Mouse (Mus musculus): ENCODE measurements around the gene Espl1. TPM values are rescaled to one million over a fixed set of nuclear protein-coding genes. Genes with fewer than 3 reads are reported as not detected.

Espl1 gene
- total RNA-seq, 2 experiments from 2014 or later: 20.8 to 30.4 TPM

- no peak for ATAC-seq (replicated peaks; ENCODE audit: poor library complexity, severe bottlenecking)
Observed at GRCm38 (mm10) chr15:102271441-102271840, 24.6 kb upstream of the Espl1 start.

- ATAC-seq (replicated peaks; ENCODE audit: poor library complexity, severe bottlenecking): peak; percentile 54
Observed at GRCm38 (mm10) chr15:102273982-102274716, 21.9 kb upstream of the Espl1 start.

GRCm38 (mm10) chr15:102278726-102279091, 17.4 kb upstream of the Espl1 start:
- ATAC-seq (replicated peaks; ENCODE audit: poor library complexity, severe bottlenecking): no peak

GRCm38 (mm10) chr15:102279092-102279782, 16.8 kb upstream of the Espl1 start, which contains the start of gene Mfsd5:
Mfsd5 (plus strand) TSS chr15:102279454.
- ATAC-seq (replicated peaks; ENCODE audit: poor library complexity, severe bottlenecking): peak; percentile 87

GRCm38 (mm10) chr15:102279783-102280520, 16.1 kb upstream of the Espl1 start:
- ATAC-seq (replicated peaks; ENCODE audit: poor library complexity, severe bottlenecking): peak; percentile 8; the same call in 1 of the 2 replicates

- no peak for ATAC-seq (replicated peaks; ENCODE audit: poor library complexity, severe bottlenecking)
Observed at GRCm38 (mm10) chr15:102280623-102281022, 15.4 kb upstream of the Espl1 start.

GRCm38 (mm10) chr15:102282463-102283292, 13.4 kb upstream of the Espl1 start:
- ATAC-seq (replicated peaks; ENCODE audit: poor library complexity, severe bottlenecking): 0 out of 2 replicates have a peak, but pooled peaks have one; percentile 10

- ATAC-seq (replicated peaks; ENCODE audit: poor library complexity, severe bottlenecking): no peak
Observed at GRCm38 (mm10) chr15:102283648-102284047, 12.4 kb upstream of the Espl1 start.

- peak; percentile 65 for ATAC-seq (replicated peaks; ENCODE audit: poor library complexity, severe bottlenecking)
Observed at GRCm38 (mm10) chr15:102287395-102287794, 8.7 kb upstream of the Espl1 start.

GRCm38 (mm10) chr15:102296368-102297006, 421 bp downstream of the Espl1 start:
- no peak for ATAC-seq (replicated peaks; ENCODE audit: poor library complexity, severe bottlenecking)

- no peak for ATAC-seq (replicated peaks; ENCODE audit: poor library complexity, severe bottlenecking)
Observed at GRCm38 (mm10) chr15:102302542-102302941, 6.5 kb downstream of the Espl1 start.

- no peak for ATAC-seq (replicated peaks; ENCODE audit: poor library complexity, severe bottlenecking)
Observed at GRCm38 (mm10) chr15:102308717-102309116, 12.7 kb downstream of the Espl1 start.

- no peak for ATAC-seq (replicated peaks; ENCODE audit: poor library complexity, severe bottlenecking)
Observed at GRCm38 (mm10) chr15:102310074-102310845, 14.2 kb downstream of the Espl1 start.

- ATAC-seq (replicated peaks; ENCODE audit: poor library complexity, severe bottlenecking): peak; percentile 88
Observed at GRCm38 (mm10) chr15:102311489-102311888, 15.4 kb downstream of the Espl1 start.

GRCm38 (mm10) chr15:102315292-102315691, 19.2 kb downstream of the Espl1 start:
- ATAC-seq (replicated peaks; ENCODE audit: poor library complexity, severe bottlenecking): no peak

- ATAC-seq (replicated peaks; ENCODE audit: poor library complexity, severe bottlenecking): peak; percentile 78
Observed at GRCm38 (mm10) chr15:102316263-102316662, 20.2 kb downstream of the Espl1 start.

- no peak for ATAC-seq (replicated peaks; ENCODE audit: poor library complexity, severe bottlenecking)
Observed at GRCm38 (mm10) chr15:102324654-102325473, 28.8 kb downstream of the Espl1 start.

- peak; percentile 98 for ATAC-seq (replicated peaks; ENCODE audit: poor library complexity, severe bottlenecking)
Observed at GRCm38 (mm10) chr15:102326022-102326576, 30.0 kb downstream of the Espl1 start, which contains the start of gene Pfdn5. Pfdn5 (plus strand) TSS chr15:102326116.

Data from granulocyte monocyte progenitor cell, adult 5-6 weeks (primary cell).